Mouse (Mus musculus): ENCODE measurements around the gene Uri1.

- TF ChIP-seq CTCF (IDR thresholded peaks at IDR 0.05; ENCODE audit: extremely low read depth, insufficient read depth, low read length) (no peak), POLR2A (IDR thresholded peaks at IDR 0.05; ENCODE audit: extremely low read depth, insufficient read depth, low read length) (no peak)
Observed at GRCm38 (mm10) chr7:38059096-38059495, 35.7 kb upstream of the Uri1 start.
